Mouse (Mus musculus): ENCODE results near the gene Rtf1. TPM values are rescaled to one million over a fixed set of nuclear protein-coding genes. Genes with fewer than 3 reads are reported as not detected.

The Rtf1 gene
- total RNA-seq, 2 experiments from 2014 or later, result 32.3 to 38.3 TPM

DNA sequence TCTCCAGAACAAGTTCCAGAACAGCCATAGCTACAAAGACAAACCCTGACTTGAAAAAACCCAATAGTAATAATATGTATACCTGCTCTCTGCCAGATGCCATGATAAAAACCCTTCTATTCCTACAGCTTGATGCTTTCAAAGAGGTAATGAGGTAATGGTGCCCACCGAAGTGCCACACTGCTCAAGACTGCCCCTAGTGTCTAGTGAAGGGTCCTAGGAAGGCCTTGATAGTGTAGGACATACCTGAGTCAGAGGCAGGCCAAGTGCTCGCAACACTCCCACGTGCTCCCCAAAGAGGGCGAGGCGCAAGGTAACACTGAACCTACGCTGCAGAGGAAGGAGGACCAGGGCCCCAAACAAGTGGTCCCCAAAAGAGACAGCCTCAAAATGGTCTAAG lies 92.4 kb downstream of the Rtf1 start:
- no peak for DNase-seq (ENCODE audit: low spot score in 2 of 2)

Other genes starting within 250 kb of the Rtf1 start
- gene Ino80, start 197.4 kb upstream of the Rtf1 start, total RNA-seq (2021), result 10 to 100 TPM; 18.0 TPM
- gene Exd1, start 127.4 kb upstream of the Rtf1 start, total RNA-seq (2021), result under 1 TPM; 0.05 to 0.15 TPM
- gene Chp1, start 127.4 kb upstream of the Rtf1 start, total RNA-seq (2021), result 10 to 100 TPM; 58.5 to 64.0 TPM
- gene Nusap1, start 56.8 kb upstream of the Rtf1 start, total RNA-seq (2021), result 10 to 100 TPM; 14.8 to 17.1 TPM
- 1 to 10 TPM; 5.0 to 5.7 TPM for gene Oip5, start 56.6 kb upstream of the Rtf1 start, total RNA-seq (2021)
- gene Ndufaf1, start 12.2 kb upstream of the Rtf1 start, total RNA-seq (2021), result 10 to 100 TPM; 31.2 to 32.4 TPM
- gene Itpka, start 67.3 kb downstream of the Rtf1 start, total RNA-seq (2021), result under 1 TPM; 0.29 to 0.34 TPM
- not detected for gene Ltk, start 85.4 kb downstream of the Rtf1 start, total RNA-seq (2021)
- gene Rpap1, start 112.5 kb downstream of the Rtf1 start, total RNA-seq (2021), result 10 to 100 TPM; 18.3 to 19.9 TPM
- 1 to 10 TPM; 8.8 to 9.7 TPM for gene Tyro3, start 122.7 kb downstream of the Rtf1 start, total RNA-seq (2021)
- 10 to 100 TPM; 69.0 to 70.8 TPM for gene Mga, start 222.2 kb downstream of the Rtf1 start, total RNA-seq (2021)

All from gastrocnemius, postnatal 4 days (tissue).